Mouse (Mus musculus): ENCODE measurements at regions not wholly inside any gene's neighbourhood (a gene's known extent, or its start where the extent isn't known, plus 50 kb on each side); places are given as distances from the start of the nearest gene placed in this dataset.

DNA sequence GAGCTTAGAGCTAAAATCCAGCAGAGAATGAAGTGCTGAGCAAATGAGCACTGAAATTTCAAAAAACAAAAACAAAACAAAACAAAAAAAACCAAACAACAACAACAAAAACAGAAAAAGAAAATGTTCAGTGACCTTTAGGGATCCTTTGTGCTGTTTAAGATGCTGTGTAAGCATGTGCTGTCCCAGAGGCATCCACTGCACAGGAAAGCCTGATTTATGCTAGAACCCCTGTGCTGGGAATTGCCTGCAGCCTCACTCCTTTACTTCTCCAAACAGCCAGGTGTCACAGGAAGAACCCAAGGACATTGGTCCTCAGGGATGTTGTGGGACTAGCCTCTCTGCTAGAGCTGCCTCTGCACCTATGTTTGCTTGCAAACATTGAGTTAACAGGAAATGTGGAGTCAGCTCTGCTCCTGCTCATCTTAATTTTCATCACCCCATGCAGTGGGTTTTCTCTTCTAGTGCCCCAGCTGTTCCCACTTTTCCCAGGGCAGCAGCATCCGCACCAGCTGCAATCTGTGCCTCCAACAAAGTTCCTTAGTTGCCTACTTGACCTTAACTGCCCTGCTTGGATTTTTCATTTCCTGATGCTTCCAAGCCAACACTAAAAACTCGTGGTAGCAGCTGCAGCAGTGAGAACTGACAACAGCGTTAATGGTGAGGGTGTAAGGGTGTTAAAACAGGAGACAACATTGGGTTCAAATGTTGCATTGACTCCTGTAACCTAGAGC is 804.8 kb upstream of the Gm5150 start:
- 51% methylated on average over 3 of the region's 3 CpGs for WGBS
- H3K27ac ChIP-seq (ENCODE audit: low read depth, low read length), result no peak overlapping the region; the same call in 1 of the 2 replicates
- ATAC-seq (ENCODE audit: low FRiP score) (no peak), DNase-seq (ENCODE audit: low spot score) (no peak)
- H3K4me3 ChIP-seq (ENCODE audit: low read depth, low read length), result no peak overlapping the region
- no peak for TF ChIP-seq CTCF (IDR thresholded peaks at IDR 0.05)
- H3K36me3 ChIP-seq (ENCODE audit: insufficient read depth, low read length), result no peaks in the 10 kb centered on the region
- no peaks in the 10 kb centered on the region for H3K4me1 ChIP-seq (ENCODE audit: insufficient read depth, low read length)
- H3K9ac ChIP-seq (replicated peaks; ENCODE audit: low read length, poor library complexity, severe bottlenecking), result no peak overlapping the region
- no peak overlapping the region for H3K4me2 ChIP-seq (ENCODE audit: low read depth, low read length, poor library complexity, severe bottlenecking)
- H3K9me3 ChIP-seq (ENCODE audit: low read length), result no peaks in the 10 kb centered on the region
- H3K27me3 ChIP-seq (ENCODE audit: insufficient read depth, low read length), result no peaks in the 10 kb centered on the region

DNA sequence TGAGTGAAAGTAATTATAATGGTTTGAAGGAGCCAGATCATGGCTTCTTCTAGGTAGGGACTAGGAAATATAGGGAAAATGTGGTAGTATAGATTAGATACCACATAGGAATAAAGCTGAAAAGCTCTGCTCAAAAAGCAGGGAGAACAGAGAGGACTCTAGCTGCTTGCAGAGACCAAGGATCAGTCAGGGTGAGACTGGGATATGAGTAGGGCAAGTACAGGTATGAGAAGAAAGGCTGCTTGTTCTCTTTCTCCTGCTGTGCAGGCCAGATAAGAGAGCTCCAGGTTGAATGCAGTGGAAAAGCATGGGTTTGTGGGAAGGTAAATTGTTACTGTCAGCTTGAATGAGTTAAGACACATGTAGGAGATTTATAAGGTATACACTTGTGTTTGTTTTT is 797.4 kb upstream of the Gm5150 start:
- no peak for ATAC-seq (ENCODE audit: low FRiP score)
- H3K9ac ChIP-seq (replicated peaks; ENCODE audit: low read length, poor library complexity, severe bottlenecking), result no peak overlapping the region
- no peaks in the 10 kb centered on the region for H3K4me1 ChIP-seq (ENCODE audit: insufficient read depth, low read length)
- no peak overlapping the region for H3K4me3 ChIP-seq (ENCODE audit: low read depth, low read length)
- H3K36me3 ChIP-seq (ENCODE audit: insufficient read depth, low read length), result no peaks in the 10 kb centered on the region
- no peaks in the 10 kb centered on the region for H3K9me3 ChIP-seq (ENCODE audit: low read length)
- no peak for TF ChIP-seq CTCF (IDR thresholded peaks at IDR 0.05)
- no peak for DNase-seq (ENCODE audit: low spot score)
- H3K27me3 ChIP-seq (ENCODE audit: insufficient read depth, low read length), result no peaks in the 10 kb centered on the region
- H3K27ac ChIP-seq (ENCODE audit: low read depth, low read length), result no peak overlapping the region
- no peak overlapping the region for H3K4me2 ChIP-seq (ENCODE audit: low read depth, low read length, poor library complexity, severe bottlenecking)

Data from midbrain, postnatal 0 days (tissue).